Mouse (Mus musculus) heart, embryonic 14.5 days (tissue): Measurements from ENCODE around the gene Tbc1d2. TPM values are rescaled to one million over a fixed set of nuclear protein-coding genes. Genes with fewer than 3 reads are reported as not detected.

ENCODE experiments used
- ATAC-seq: fragments of 200-750 bp; cut with Nextera tagmentation; 2 replicates; pipeline ENCODE4 v1.8.0; 2017; ENCODE audit warnings: low read depth, moderate TSS enrichment; ENCODE audit not compliant: insufficient number of reproducible peaks, insufficient read depth, low FRiP score
- H3K27ac ChIP-seq, 2 experiments: fragments of 200-500 bp in 1 of 2; fragments of 300-500 bp in 1 of 2; sonication (generic) in 1 of 2; replicated peaks in 1 of 2; 2 replicates each; pipeline ENCODE4 v1.5.1; 2012 to 2014; ENCODE audit warnings: low read depth in 2 of 2, low read length in 2 of 2, control low read depth in 1 of 2, mild to moderate bottlenecking in 1 of 2, mixed read lengths in 1 of 2; ENCODE audit not compliant: control insufficient read depth in 1 of 2, insufficient read depth in 1 of 2
- H3K27me3 ChIP-seq: fragments of 300-500 bp; sonication (generic); 2 replicates; pipeline ENCODE4 v1.6.1; 2014; ENCODE audit warnings: mild to moderate bottlenecking, low read length, control low read depth; ENCODE audit not compliant: control insufficient read depth, insufficient read depth
- H3K36me3 ChIP-seq: fragments of 300-500 bp; sonication (generic); 2 replicates; pipeline ENCODE4 v1.6.1; 2014; ENCODE audit warnings: mild to moderate bottlenecking, control low read depth, low read length, mixed read lengths; ENCODE audit not compliant: control insufficient read depth, insufficient read depth
- H3K4me1 ChIP-seq, 2 experiments: fragments of 200-500 bp in 1 of 2; fragments of 300-500 bp in 1 of 2; sonication (generic) in 1 of 2; 2 replicates each; pipeline ENCODE4 v1.6.1; 2012 to 2014; ENCODE audit warnings: low read length in 2 of 2, control low read depth in 1 of 2, mixed read lengths in 1 of 2; ENCODE audit not compliant: control insufficient read depth in 2 of 2, insufficient read depth in 2 of 2
- H3K4me2 ChIP-seq: fragments of 300-500 bp; sonication (generic); 2 replicates; pipeline ENCODE4 v1.6.1; 2014; ENCODE audit warnings: mild to moderate bottlenecking, low read length
- H3K4me3 ChIP-seq, 2 experiments: fragments of 200-500 bp in 1 of 2; fragments of 300-500 bp in 1 of 2; sonication (generic) in 1 of 2; 2 replicates each; pipeline ENCODE4 v1.5.1; 2012 to 2014; ENCODE audit warnings: low read length in 2 of 2, mild to moderate bottlenecking in 2 of 2, control low read depth in 1 of 2, low read depth in 1 of 2, moderate library complexity in 1 of 2; ENCODE audit not compliant: control insufficient read depth in 1 of 2, insufficient read depth in 1 of 2
- H3K9ac ChIP-seq: fragments of 300-500 bp; sonication (generic); 2 replicates; pipeline ENCODE4 v1.6.1; 2014; ENCODE audit warnings: mild to moderate bottlenecking, low read length
- H3K9me3 ChIP-seq: fragments of 300-500 bp; sonication (generic); 2 replicates; pipeline ENCODE4 v1.6.1; 2016; ENCODE audit warnings: low read length, control low read depth; ENCODE audit not compliant: control insufficient read depth
- WGBS: fragments of 180-500 bp; shearing (Covaris S2); extraction: QIAGEN DNeasy Blood & Tissue Kit; methylation state at CpG from one replicate; pipeline ENCODE4 v1.1.7; 2014; 5-methylcytosine and 5-hydroxymethylcytosine counted together
- polyA plus RNA-seq: library from polyadenylated mRNA; unstranded; fragments of >200 nt; fragmentation: Nextera tagmentation; extraction: Ambion mirVana; gene quantifications from 2 replicates; pipeline ENCODE4 v1.2.1, GENCODE M21; 2014

The Tbc1d2 gene
- polyA plus RNA-seq, 1 experiment from 2014 or later, result 0.26 TPM

DNA sequence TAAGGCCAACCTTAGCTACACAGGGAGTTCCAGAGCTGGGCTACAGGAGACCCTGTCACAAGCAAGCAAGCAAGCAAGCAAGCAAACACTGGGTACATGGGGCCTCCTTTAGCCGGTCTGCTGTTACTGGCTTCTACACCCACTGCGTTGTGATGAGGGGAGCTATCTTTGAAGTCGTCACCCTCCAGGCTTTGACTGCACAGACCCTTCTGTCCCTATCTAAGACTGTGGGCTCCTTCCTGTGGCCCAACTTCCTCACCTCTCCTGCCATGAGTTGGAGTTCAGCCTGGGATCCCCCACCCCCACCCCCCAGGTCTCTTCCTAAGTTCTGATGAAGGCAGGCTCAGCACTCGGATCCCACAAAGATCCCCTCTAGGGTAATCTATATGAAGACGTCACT lies 88.0 kb downstream of the Tbc1d2 start:
- H3K9ac ChIP-seq, result no peak overlapping the region
- H3K4me2 ChIP-seq, result no peak overlapping the region
- no peak for ATAC-seq
- 51% methylated on average over 5 of the region's 5 CpGs for WGBS
- H3K9me3 ChIP-seq, result no peaks in the 10 kb centered on the region
- H3K4me1 ChIP-seq, result peaks cover 0 to 3% of the 10 kb centered on the region in 2 experiments; a peak in 2 of 4 replicates
- no peaks in the 10 kb centered on the region for H3K36me3 ChIP-seq
- no peak overlapping the region for H3K4me3 ChIP-seq
- H3K27ac ChIP-seq, result no peak overlapping the region
- H3K27me3 ChIP-seq, result no peaks in the 10 kb centered on the region

DNA sequence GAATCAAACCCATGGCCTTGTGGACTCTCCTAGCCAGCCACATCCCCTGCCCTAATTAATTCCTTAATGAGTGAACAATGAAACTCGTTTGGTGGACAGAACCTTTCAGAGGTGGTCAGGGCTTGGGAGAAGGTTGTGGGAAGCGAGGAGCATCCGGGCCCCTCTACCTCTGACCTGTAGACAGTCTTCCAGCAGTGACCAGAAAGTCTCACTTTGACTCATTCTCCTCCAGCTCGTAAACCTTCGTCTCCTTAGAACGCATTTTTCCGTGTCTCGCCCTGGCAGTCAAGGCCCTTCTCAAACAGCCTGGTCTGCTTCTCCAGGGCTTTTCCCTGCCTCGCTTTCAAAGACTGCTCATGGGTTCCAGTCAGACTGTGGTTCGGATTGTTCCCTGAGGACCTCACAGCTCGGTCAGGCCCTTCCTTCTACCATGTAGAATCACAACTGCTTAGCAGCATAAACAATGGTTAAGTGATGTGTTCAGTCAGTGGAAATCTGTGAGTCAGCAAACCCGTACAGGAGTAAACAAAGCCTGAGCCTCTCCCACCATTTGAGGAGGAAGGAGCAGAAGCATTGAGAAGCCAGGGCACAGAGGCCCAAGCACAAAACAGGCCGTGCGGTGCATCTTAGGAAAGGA lies 89.8 kb downstream of the Tbc1d2 start:
- H3K36me3 ChIP-seq, result no peaks in the 10 kb centered on the region
- no peak for ATAC-seq
- H3K9me3 ChIP-seq, result no peaks in the 10 kb centered on the region
- H3K9ac ChIP-seq, result no peak overlapping the region
- no peak overlapping the region for H3K27ac ChIP-seq
- no peak overlapping the region for H3K4me2 ChIP-seq
- no peaks in the 10 kb centered on the region for H3K4me1 ChIP-seq
- H3K27me3 ChIP-seq, result no peaks in the 10 kb centered on the region
- H3K4me3 ChIP-seq, result no peak overlapping the region
- 80% methylated on average over 14 of the region's 14 CpGs for WGBS

DNA sequence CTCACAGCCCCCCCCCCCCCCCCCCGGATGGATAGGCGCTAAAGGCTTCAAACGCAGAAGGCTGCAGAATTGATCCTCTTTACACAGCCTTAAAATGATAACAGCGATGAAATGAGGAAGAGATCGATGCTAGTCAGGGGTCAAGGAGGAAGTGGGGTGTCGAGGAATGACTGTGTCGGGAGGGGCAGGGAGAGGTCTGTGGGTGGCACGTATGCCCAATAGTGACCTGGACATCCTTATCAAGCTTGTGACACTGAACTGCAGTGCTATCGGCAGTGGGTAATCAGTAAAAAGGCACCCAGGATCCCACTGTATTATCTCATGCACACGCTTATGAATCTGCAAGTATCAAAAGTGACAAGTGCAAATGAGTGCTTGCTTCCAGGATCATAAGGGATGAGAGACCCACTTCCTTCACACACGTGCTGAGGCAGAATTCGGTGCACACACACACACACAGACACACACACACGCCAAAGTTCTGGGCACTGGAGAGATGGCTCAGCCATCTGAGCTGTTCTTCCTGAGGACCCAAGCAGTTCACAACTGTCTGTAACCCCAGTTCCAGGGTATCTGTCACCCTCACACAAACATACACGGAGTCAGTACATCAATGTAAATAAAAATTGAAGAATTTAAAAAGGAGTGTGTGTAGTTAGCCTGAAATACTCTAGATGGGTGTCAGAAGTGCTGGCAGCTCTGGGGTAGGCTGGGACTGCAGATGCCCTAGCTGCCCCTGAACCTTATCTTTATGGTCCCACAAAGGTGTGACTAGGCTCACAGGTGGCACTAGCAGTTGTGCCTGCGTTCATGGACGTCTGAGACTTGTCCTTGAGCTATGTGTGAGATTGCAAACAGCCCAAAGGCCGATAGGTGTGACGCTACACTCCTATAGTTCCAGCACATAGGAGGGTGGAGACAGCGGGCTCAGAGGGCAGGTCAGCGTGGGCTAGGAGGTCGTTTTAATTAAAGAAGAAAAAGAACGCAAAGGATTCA lies 91.0 kb downstream of the Tbc1d2 start:
- no peak overlapping the region for H3K4me2 ChIP-seq
- WGBS, result 64% methylated on average over 22 of the region's 22 CpGs
- ATAC-seq, result no peak
- no peaks in the 10 kb centered on the region for H3K27me3 ChIP-seq
- no peak overlapping the region for H3K27ac ChIP-seq
- peaks cover 0 to under 1% of the 10 kb centered on the region in 2 experiments; a peak in 1 of 4 replicates for H3K4me1 ChIP-seq
- H3K9me3 ChIP-seq, result no peaks in the 10 kb centered on the region
- no peak overlapping the region for H3K9ac ChIP-seq
- H3K4me3 ChIP-seq, result no peak overlapping the region
- H3K36me3 ChIP-seq, result no peaks in the 10 kb centered on the region

DNA sequence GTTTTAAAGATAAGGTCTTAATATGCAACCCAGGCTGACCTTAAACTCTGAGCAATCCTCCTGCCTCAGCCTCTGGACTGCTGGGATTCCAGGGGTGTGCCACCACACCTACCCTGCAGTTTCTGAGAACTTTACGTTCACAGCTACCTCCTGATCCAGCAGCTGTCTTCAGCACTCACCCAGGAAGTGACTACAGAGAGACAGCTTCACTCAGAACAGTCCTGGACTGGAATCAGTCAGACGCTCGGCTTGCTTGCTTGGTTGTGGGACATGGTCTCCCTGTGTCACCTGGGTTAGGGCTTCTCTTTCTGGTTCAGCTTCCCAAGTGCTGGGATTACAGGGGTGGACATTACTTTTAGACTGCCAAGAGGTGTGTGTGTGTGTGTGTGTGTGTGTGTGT lies 93.1 kb downstream of the Tbc1d2 start:
- Histone ChIP-seq H3K9me3 (no peaks in the 10 kb centered on the region), H3K36me3 (no peaks in the 10 kb centered on the region), H3K27ac (no peak overlapping the region), H3K27me3 (no peaks in the 10 kb centered on the region), H3K4me3 (no peak overlapping the region), H3K9ac (no peak overlapping the region), H3K4me2 (no peak overlapping the region), H3K4me1 (peaks cover 0 to 3% of the 10 kb centered on the region in 2 experiments; a peak in 1 of 4 replicates)
- 73% methylated on average over 3 of the region's 3 CpGs for WGBS
- ATAC-seq, result no peak

DNA sequence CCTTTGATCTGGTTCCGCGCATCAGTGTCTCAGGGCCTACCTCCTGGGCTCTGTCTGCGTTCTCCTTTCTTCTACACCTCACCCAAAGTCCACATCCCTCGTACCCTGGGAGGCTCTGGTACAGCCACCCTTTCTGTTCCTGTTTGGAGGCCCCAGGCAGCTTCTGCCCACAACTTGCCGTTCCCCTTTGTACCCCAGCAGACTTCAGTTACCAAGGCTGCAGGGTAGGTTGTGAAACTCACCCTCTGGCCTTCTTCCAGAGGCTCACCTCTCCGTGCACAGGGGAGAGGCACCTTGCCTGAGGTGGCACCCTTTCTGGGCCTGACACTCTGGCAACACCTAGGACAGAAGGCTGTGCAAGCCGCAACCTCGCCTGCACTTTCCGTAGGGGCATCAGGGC lies 94.2 kb downstream of the Tbc1d2 start:
- ATAC-seq, result no peak
- Histone ChIP-seq H3K36me3 (no peaks in the 10 kb centered on the region), H3K4me3 (no peak overlapping the region), H3K4me2 (no peak overlapping the region), H3K27ac (no peak overlapping the region), H3K9me3 (no peaks in the 10 kb centered on the region), H3K4me1 (peaks cover 0 to 3% of the 10 kb centered on the region in 2 experiments; a peak in 1 of 4 replicates), H3K9ac (no peak overlapping the region), H3K27me3 (no peaks in the 10 kb centered on the region)
- 87% methylated on average over 9 of the region's 9 CpGs for WGBS

Other genes with a start within 250 kb of the Tbc1d2 start
- 0.50 and 1.3 TPM in 2 replicates for gene Hemgn, start 236.7 kb downstream of the Tbc1d2 start, polyA plus RNA-seq
- gene Anp32b, start 199.3 kb downstream of the Tbc1d2 start, polyA plus RNA-seq, result 136 and 139 TPM in 2 replicates
- gene Nans, start 161.0 kb downstream of the Tbc1d2 start, polyA plus RNA-seq, result 48.6 and 50.1 TPM in 2 replicates
- gene Trim14, start 114.1 kb downstream of the Tbc1d2 start, polyA plus RNA-seq, result 2.1 and 2.3 TPM in 2 replicates
- gene Coro2a, start 48.0 kb downstream of the Tbc1d2 start, polyA plus RNA-seq, result 0.27 and 0.92 TPM in 2 replicates